Comparison of ENCODE assay signal across 8 mouse cellular contexts in genomic region chr1:156042481-156042880, GRCm38 (mm10). TPM values are rescaled to one million over a fixed set of nuclear protein-coding genes. Genes with fewer than 3 reads are reported as not detected.
DNase-seq lines count a peak whose midpoint lies in the region; ATAC-seq lines count a peak whose summit lies in the region.

No protein-coding gene starts in this region.

- no peak for ATAC-seq in heart, embryonic 12.5 days (ENCODE audit: insufficient number of reproducible peaks, low FRiP score)
- no peak for ATAC-seq in neural tube, embryonic 12.5 days (ENCODE audit: low FRiP score, low read depth)
- no peak for ATAC-seq in liver, embryonic 11.5 days (replicated peaks; ENCODE audit: low FRiP score)

- 70% methylated on average over 5 of the region's 5 CpGs for WGBS in heart, embryonic 12.5 days
- WGBS in neural tube, embryonic 12.5 days: 92% methylated on average over 5 of the region's 5 CpGs
- WGBS in liver, embryonic 11.5 days: 62% methylated on average over 5 of the region's 5 CpGs

- no peaks in the 10 kb centered on the region for H3K27me3 ChIP-seq in heart, embryonic 12.5 days (replicated peaks)
- H3K27me3 ChIP-seq in neural tube, embryonic 12.5 days (replicated peaks): no peaks in the 10 kb centered on the region
- no peaks in the 10 kb centered on the region for H3K27me3 ChIP-seq in liver, embryonic 11.5 days (replicated peaks; ENCODE audit: control insufficient read depth, insufficient read depth, low read length)

- intact Hi-C loops in heart, postnatal 10 days (cut with DNase I): loop anchor here (2.0 to 5.0 kb wide), 3 partner anchors 42 to 198 kb away; no protein-coding TSS in a partner anchor

- peaks cover 37% of the 10 kb centered on the region for H3K4me1 ChIP-seq in heart, embryonic 12.5 days (replicated peaks)
- peaks cover 12% of the 10 kb centered on the region for H3K4me1 ChIP-seq in neural tube, embryonic 12.5 days
- H3K4me1 ChIP-seq in liver, embryonic 11.5 days (replicated peaks; ENCODE audit: control insufficient read depth, insufficient read depth, low read length): peaks cover 27% of the 10 kb centered on the region

- H3K27ac ChIP-seq in heart, embryonic 12.5 days (ENCODE audit: poor library complexity, severe bottlenecking): no peak overlapping the region
- H3K27ac ChIP-seq in neural tube, embryonic 12.5 days: no peak overlapping the region
- peak overlapping the region; percentile 57 for H3K27ac ChIP-seq in liver, embryonic 11.5 days (ENCODE audit: low read depth, low read length)

- H3K4me2 ChIP-seq in heart, embryonic 12.5 days: peak overlapping the region; percentile 88
- H3K4me2 ChIP-seq in neural tube, embryonic 12.5 days (replicated peaks): peak overlapping the region; percentile 59; the same call in 1 of the 2 replicates
- peak overlapping the region; percentile 80 for H3K4me2 ChIP-seq in liver, embryonic 11.5 days

- peak overlapping the region; percentile 54 for H3K4me3 ChIP-seq in heart, embryonic 12.5 days
- no peak overlapping the region for H3K4me3 ChIP-seq in neural tube, embryonic 12.5 days
- peak overlapping the region; percentile 66 for H3K4me3 ChIP-seq in liver, embryonic 11.5 days (ENCODE audit: low read depth, low read length)

- no peak for DNase-seq in heart, postnatal 10 days
- DNase-seq in neural tube, embryonic 10.5 days (ENCODE audit: extremely low spot score, low spot score): no peak
- no peak for DNase-seq in liver, embryonic 11.5 days (ENCODE audit: low spot score)
- no peak for DNase-seq in frontal cortex, postnatal 25 days (ENCODE audit: low spot score in 2 of 2)
- no peak for DNase-seq in right cerebral cortex, postnatal 10 days (ENCODE audit: low spot score in 2 of 2)
- no peak for DNase-seq in kidney, postnatal 25 days

- H3K36me3 ChIP-seq in heart, embryonic 12.5 days: peaks cover 21% of the 10 kb centered on the region
- peaks cover 17% of the 10 kb centered on the region; the same call in 1 of the 2 replicates for H3K36me3 ChIP-seq in neural tube, embryonic 12.5 days
- H3K36me3 ChIP-seq in liver, embryonic 11.5 days (ENCODE audit: control insufficient read depth, insufficient read depth, low read length): peaks cover 11% of the 10 kb centered on the region

- H3K9ac ChIP-seq in heart, embryonic 12.5 days: peak overlapping the region; percentile 64
- no peak overlapping the region for H3K9ac ChIP-seq in neural tube, embryonic 12.5 days
- H3K9ac ChIP-seq in liver, embryonic 11.5 days (ENCODE audit: low read depth, low read length): peak overlapping the region; percentile 32

- no peaks in the 10 kb centered on the region for H3K9me3 ChIP-seq in heart, embryonic 12.5 days (replicated peaks)
- no peaks in the 10 kb centered on the region for H3K9me3 ChIP-seq in neural tube, embryonic 12.5 days
- H3K9me3 ChIP-seq in liver, embryonic 11.5 days (ENCODE audit: control insufficient read depth, low read length): no peaks in the 10 kb centered on the region

RNA-seq across cellular contexts. Expression of gene Tor1aip1, which starts 6.2 kb away (rescaled TPM):
- 35.6 and 36.9 TPM in 2 replicates for polyA plus RNA-seq in heart, embryonic 12.5 days (2016; fragmentation: Nextera tagmentation; extraction: Ambion mirVana)
- 10 to 100 TPM; 65.2 to 74.2 TPM for total RNA-seq in heart, postnatal 10 days (2021)
- polyA plus RNA-seq in neural tube, embryonic 12.5 days (2016; fragmentation: Nextera tagmentation; extraction: Ambion mirVana): 28.0 and 35.2 TPM in 2 replicates
- polyA plus RNA-seq in liver, embryonic 11.5 days (2014; fragmentation: Nextera tagmentation; extraction: Ambion mirVana): 29.3 and 31.7 TPM in 2 replicates

RNA-seq across cellular contexts. Expression of gene Tor1aip2, which starts 7.3 kb away (rescaled TPM):
- 93.3 and 100 TPM in 2 replicates for polyA plus RNA-seq in heart, embryonic 12.5 days (2016; fragmentation: Nextera tagmentation; extraction: Ambion mirVana)
- total RNA-seq in heart, postnatal 10 days (2021): 10 to 100 TPM; 58.8 to 62.2 TPM
- 87.5 and 90.9 TPM in 2 replicates for polyA plus RNA-seq in neural tube, embryonic 12.5 days (2016; fragmentation: Nextera tagmentation; extraction: Ambion mirVana)
- 92.8 and 104 TPM in 2 replicates for polyA plus RNA-seq in liver, embryonic 11.5 days (2014; fragmentation: Nextera tagmentation; extraction: Ambion mirVana)
